Mouse (Mus musculus) lung, adult 2 months (tissue): ENCODE results near the gene Cblb.

Experiments
- CTCF ChIP-seq: fragments of 200-500 bp; IDR thresholded peaks from 2 replicates; pipeline ENCODE4 v1.5.1; 2011; ENCODE audit warnings: mild to moderate bottlenecking, low read length, control low read depth; ENCODE audit not compliant: insufficient read depth
- POLR2A ChIP-seq: fragments of 200-500 bp; IDR thresholded peaks from 2 replicates; pipeline ENCODE4 v1.6.1; 2011; ENCODE audit warnings: low read depth, mild to moderate bottlenecking, control low read depth, low read length, borderline replicate concordance; ENCODE audit errors: extremely low read depth

DNA sequence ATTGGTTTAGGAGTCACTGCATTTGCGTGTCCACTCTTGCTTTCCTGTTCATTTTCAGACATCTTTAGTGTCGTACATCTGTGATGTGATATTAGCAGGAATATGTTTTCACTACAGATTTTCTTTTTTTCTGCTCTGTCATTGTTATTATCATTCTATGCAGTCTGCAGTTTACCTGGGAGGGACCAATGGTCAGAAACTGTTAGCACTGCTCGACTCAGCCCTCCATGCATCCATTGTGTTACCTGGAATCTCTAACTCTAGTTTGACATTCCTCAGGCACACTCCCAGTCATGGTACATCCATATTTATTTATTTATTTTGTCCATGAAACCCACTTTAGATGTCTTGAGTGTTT is 37.5 kb downstream of the Cblb start:
- TF ChIP-seq CTCF (no peak), POLR2A (no peak)
